Comparison of ENCODE assay signal across 8 mouse cellular contexts in the genomic region with DNA sequence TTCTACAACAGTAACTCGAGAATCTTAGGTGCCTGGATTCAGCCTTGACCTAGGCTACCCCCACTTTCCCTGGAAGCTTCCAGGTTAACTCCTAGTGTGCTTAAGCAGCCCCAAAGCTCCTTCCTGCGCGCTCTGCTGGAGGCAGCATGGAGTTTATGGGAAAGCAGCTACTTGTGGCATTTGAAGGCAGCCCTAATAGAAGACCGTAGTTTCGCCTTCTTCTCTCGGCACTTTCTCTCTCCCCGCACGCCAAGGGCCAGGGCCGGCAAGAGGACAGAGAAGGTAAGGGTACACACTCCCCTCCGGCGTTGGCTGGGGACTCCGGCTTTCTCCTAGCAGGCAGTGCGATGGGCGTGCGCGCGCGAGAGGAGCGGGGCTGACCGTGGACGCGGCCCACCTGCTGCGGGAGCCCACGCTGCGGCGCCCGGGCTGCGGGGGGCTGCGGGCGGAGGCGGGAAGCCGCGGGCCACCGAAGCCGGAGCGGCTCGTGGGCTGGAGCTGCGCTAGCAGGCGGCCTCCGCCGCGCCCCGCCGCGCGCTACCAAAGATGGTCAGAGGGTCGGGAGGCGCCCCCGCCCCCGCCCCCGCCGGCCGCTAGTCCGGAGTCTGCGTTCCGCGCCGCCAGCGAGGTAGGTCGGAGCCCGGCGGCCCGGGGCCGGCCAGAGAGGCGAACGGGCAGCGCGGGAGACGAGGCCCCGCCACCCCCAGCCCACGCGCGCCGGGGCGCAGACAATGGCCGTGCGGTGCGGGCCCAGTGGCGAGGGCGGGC. TPM values are rescaled to one million over a fixed set of nuclear protein-coding genes. Genes with fewer than 3 reads are reported as not detected.
DNase-seq lines count a peak whose midpoint lies in the region; ATAC-seq and TF ChIP-seq lines count a peak whose summit lies in the region.

No protein-coding gene starts in this region.

- no peak overlapping the region for H3K27ac ChIP-seq in kidney, adult 2 months (ENCODE audit: insufficient read depth, low read depth, low read length)
- H3K27ac ChIP-seq in liver, embryonic 14.5 days = peak overlapping the region; percentile 67

- WGBS in kidney, adult 2 months = under 1% methylated on average over 80 of the region's 80 CpGs
- under 1% methylated on average over 56 of the region's 80 CpGs for WGBS in liver, embryonic 14.5 days (ENCODE audit: insufficient replicate concordance)

- DNase-seq in urinary bladder, adult 18-20 months (ENCODE audit: low spot score in 2 of 2) = peak; percentile 1 to 63
- DNase-seq in urinary bladder, postnatal 10 days (ENCODE audit: low spot score) = no peak
- peak; percentile 77 for DNase-seq in embryo, embryonic 9.5 days (ENCODE audit: extremely low spot score)
- peak; percentile 13 to 61 for DNase-seq in heart, adult 18-20 months
- DNase-seq in kidney, adult 2 months = peak; percentile 31
- no peak for DNase-seq in liver, embryonic 14.5 days (ENCODE audit: low read depth in 3 of 3, low spot score in 3 of 3)
- DNase-seq in neural tube, embryonic 10.5 days (ENCODE audit: extremely low spot score, low spot score) = peak; percentile 82
- DNase-seq in testis, postnatal 10 days (ENCODE audit: low spot score) = peak; percentile 77

- no peak for TF ChIP-seq EP300 in liver, embryonic 14.5 days (IDR thresholded peaks at IDR 0.05; ENCODE audit: low read depth)

- H3K4me1 ChIP-seq in kidney, adult 2 months (ENCODE audit: control insufficient read depth, insufficient read depth, low read length) = no peaks in the 10 kb centered on the region
- H3K4me1 ChIP-seq in liver, embryonic 14.5 days (replicated peaks; ENCODE audit: control insufficient read depth in 2 of 2, insufficient read depth in 2 of 2, low read length in 1 of 2) = peaks cover 22 to 38% of the 10 kb centered on the region in 2 experiments

- no peaks in the 10 kb centered on the region for H3K9me3 ChIP-seq in liver, embryonic 14.5 days (ENCODE audit: control insufficient read depth, low read length)

- peak; percentile 42 for ATAC-seq in liver, embryonic 14.5 days (ENCODE audit: insufficient read depth)

- peak overlapping the region; percentile 85 for H3K4me3 ChIP-seq in kidney, adult 2 months (ENCODE audit: insufficient read depth, low read depth, low read length)
- H3K4me3 ChIP-seq in liver, embryonic 14.5 days (ENCODE audit: insufficient read depth in 1 of 2, low read depth in 2 of 2, low read length in 2 of 2) = peak overlapping the region; percentile 75 to 89

- TF ChIP-seq CTCF in kidney, adult 2 months (conservative IDR thresholded peaks at IDR 0.05; ENCODE audit: insufficient read depth, insufficient read length, low read depth, low read length) = no peak
- TF ChIP-seq CTCF in liver, embryonic 14.5 days (IDR thresholded peaks at IDR 0.05; ENCODE audit: low read depth) = 0 out of 2 replicates have a peak, but pooled peaks have one; percentile 7

- no peaks in the 10 kb centered on the region for H3K27me3 ChIP-seq in kidney, adult 2 months (replicated peaks; ENCODE audit: control insufficient read depth, insufficient read depth, low read length)
- H3K27me3 ChIP-seq in liver, embryonic 14.5 days (ENCODE audit: control insufficient read depth, insufficient read depth, low read length) = no peaks in the 10 kb centered on the region

- H3K4me2 ChIP-seq in liver, embryonic 14.5 days (ENCODE audit: low read depth) = peak overlapping the region; percentile 76

- no peaks in the 10 kb centered on the region for H3K36me3 ChIP-seq in kidney, adult 2 months (ENCODE audit: control insufficient read depth, insufficient read depth, low read length)
- peaks cover 13% of the 10 kb centered on the region for H3K36me3 ChIP-seq in liver, embryonic 14.5 days (replicated peaks; ENCODE audit: control insufficient read depth, insufficient read depth, low read depth)

- no peak for TF ChIP-seq POLR2A in kidney, adult 2 months (IDR thresholded peaks at IDR 0.05; ENCODE audit: low read depth, low read length)

- peak overlapping the region; percentile 83 for H3K9ac ChIP-seq in liver, embryonic 14.5 days (replicated peaks)

RNA-seq across cellular contexts. Expression of a gene that starts 0.8 kb away (rescaled TPM):
- 10 to 100 TPM; 26.0 to 34.4 TPM for total RNA-seq in heart, adult 18-20 months (2021)
- 0.57 and 1.1 TPM in 2 replicates for polyA plus RNA-seq in kidney, adult 2 months (2012; rRNA removed)
- polyA plus RNA-seq in liver, embryonic 14.5 days (2012; rRNA removed) = 8.0 and 12.0 TPM in 2 replicates
- polyA plus RNA-seq in liver, embryonic 14.5 days (2014; fragmentation: Nextera tagmentation; extraction: Ambion mirVana) = 15.7 and 15.9 TPM in 2 replicates

RNA-seq across cellular contexts. Expression of a gene that starts 33.1 kb away (rescaled TPM):
- total RNA-seq in heart, adult 18-20 months (2021) = 10 to 100 TPM; 28.6 to 33.1 TPM
- polyA plus RNA-seq in kidney, adult 2 months (2012; rRNA removed) = 24.3 and 50.8 TPM in 2 replicates
- polyA plus RNA-seq in liver, embryonic 14.5 days (2012; rRNA removed) = 2.6 and 9.2 TPM in 2 replicates
- 14.8 and 15.1 TPM in 2 replicates for polyA plus RNA-seq in liver, embryonic 14.5 days (2014; fragmentation: Nextera tagmentation; extraction: Ambion mirVana)

RNA-seq across cellular contexts. Expression of a gene that starts 33.2 kb away (rescaled TPM):
- under 1 TPM; 0.42 to 0.51 TPM for total RNA-seq in heart, adult 18-20 months (2021)
- polyA plus RNA-seq in kidney, adult 2 months (2012; rRNA removed) = 0.20 and 0.37 TPM in 2 replicates
- polyA plus RNA-seq in liver, embryonic 14.5 days (2012; rRNA removed) = 0.06 and 0.18 TPM in 2 replicates
- polyA plus RNA-seq in liver, embryonic 14.5 days (2014; fragmentation: Nextera tagmentation; extraction: Ambion mirVana) = 0.14 and 0.25 TPM in 2 replicates

RNA-seq across cellular contexts. Expression of a gene that starts 38.8 kb away (rescaled TPM):
- total RNA-seq in heart, adult 18-20 months (2021) = 10 to 100 TPM; 58.9 to 66.2 TPM
- polyA plus RNA-seq in kidney, adult 2 months (2012; rRNA removed) = 2.7 and 5.9 TPM in 2 replicates
- 26.2 and 76.5 TPM in 2 replicates for polyA plus RNA-seq in liver, embryonic 14.5 days (2012; rRNA removed)
- 161 and 170 TPM in 2 replicates for polyA plus RNA-seq in liver, embryonic 14.5 days (2014; fragmentation: Nextera tagmentation; extraction: Ambion mirVana)

Comparison
In these comparisons a context has a peak if more than half of its experiments do, and no peak if none do; other contexts are left out.
1. DNase-seq: peak in urinary bladder, adult 18-20 months (2 of 2), embryo, embryonic 9.5 days (single experiment), heart, adult 18-20 months (2 of 2), kidney, adult 2 months (single experiment), neural tube, embryonic 10.5 days (single experiment) and testis, postnatal 10 days (single experiment); none in urinary bladder, postnatal 10 days (single experiment) and liver, embryonic 14.5 days (0 of 3).